Mouse (Mus musculus) heart, adult 2 months (tissue): Measurements from ENCODE around the gene Drg1.

Experiments
- CTCF ChIP-seq: fragments of 200-600 bp; IDR thresholded peaks from 2 replicates; pipeline ENCODE4 v1.8.1; 2022; ENCODE audit warnings: antibody characterized with exemption, mild to moderate bottlenecking, moderate library complexity
- EP300 ChIP-seq: fragments of 200-500 bp; IDR thresholded peaks from 2 replicates; pipeline ENCODE4 v1.6.1; 2011; ENCODE audit warnings: low read depth, low read length, control low read depth; ENCODE audit not compliant: insufficient read depth
- POLR2A ChIP-seq: fragments of 200-500 bp; IDR thresholded peaks from 2 replicates; pipeline ENCODE4 v1.6.1; 2011; ENCODE audit warnings: mild to moderate bottlenecking, low read depth, low read length, control low read depth; ENCODE audit not compliant: insufficient read depth

DNA sequence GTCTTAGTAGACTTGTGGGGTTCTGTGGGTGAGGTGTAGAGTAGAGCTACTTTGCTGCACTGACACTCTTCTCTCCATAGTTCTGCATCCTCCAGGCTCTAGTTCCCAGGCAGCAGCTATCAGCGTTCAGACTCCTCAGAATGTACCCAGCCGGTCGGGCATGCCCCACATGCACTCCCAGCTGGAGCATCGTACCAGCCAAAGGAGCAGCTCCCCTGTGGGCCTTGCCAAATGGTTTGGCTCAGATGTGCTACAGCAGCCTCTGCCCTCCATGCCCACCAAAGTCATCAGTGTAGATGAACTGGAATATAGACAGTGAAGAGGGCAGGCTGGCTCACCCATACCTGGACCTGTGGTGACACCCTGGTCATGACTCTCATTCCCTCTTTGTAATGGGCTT lies 22.4 kb downstream of the Drg1 start:
- TF ChIP-seq POLR2A (no peak), CTCF (no peak), EP300 (no peak)
